32 mouse cellular contexts compared by ENCODE assay signal in the genomic region with DNA sequence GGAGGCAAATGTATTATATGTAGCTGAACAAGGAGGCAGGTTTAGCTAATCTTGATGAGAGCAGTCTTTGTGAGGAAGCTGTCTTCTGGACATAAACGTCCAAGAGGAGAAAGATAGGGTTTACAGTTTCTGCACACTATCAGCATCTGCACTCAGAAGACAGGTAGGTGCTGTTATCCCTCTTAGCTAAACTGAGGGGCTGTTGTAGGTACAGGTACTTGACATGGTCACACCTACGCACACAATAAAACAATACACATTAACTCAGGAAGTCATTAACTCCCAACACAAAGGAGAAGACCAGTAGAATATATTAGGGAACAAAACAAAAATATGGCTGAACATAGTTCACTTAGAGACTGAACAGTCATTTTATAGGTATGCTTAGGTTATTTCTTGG.
"Had no signal": no experiment of that assay in that cellular context is flagged by ENCODE, and none has a peak within 500 bp of the region (broad histone marks: within the 10 kb centered on the region; RNA-seq: fewer than 3 reads in every experiment).

No protein-coding gene starts in this region.

- H3K4me1 ChIP-seq: limb, embryonic 10.5 days; limb, embryonic 12.5 days; limb, embryonic 13.5 days; limb, embryonic 15.5 days; liver, embryonic 12.5 days; liver, embryonic 13.5 days; liver, embryonic 15.5 days; lung, embryonic 15.5 days; megakaryocyte, embryonic 14.5 days; midbrain, embryonic 10.5 days; midbrain, embryonic 12.5 days; midbrain, embryonic 13.5 days; midbrain, embryonic 15.5 days; neural tube, embryonic 12.5 days; neural tube, embryonic 13.5 days had no signal

- ATAC-seq: liver, embryonic 12.5 days; lung, postnatal 0 days; midbrain, embryonic 13.5 days; midbrain, embryonic 15.5 days; midbrain, embryonic 16.5 days had no signal

- H3K9me3 ChIP-seq: limb, embryonic 10.5 days; limb, embryonic 12.5 days; limb, embryonic 13.5 days; limb, embryonic 15.5 days; liver, embryonic 12.5 days; liver, embryonic 13.5 days; liver, embryonic 15.5 days; lung, embryonic 15.5 days; megakaryocyte, embryonic 14.5 days; midbrain, embryonic 10.5 days; midbrain, embryonic 12.5 days; midbrain, embryonic 13.5 days; midbrain, embryonic 15.5 days; neural tube, embryonic 12.5 days; neural tube, embryonic 13.5 days had no signal

- H3K4me3 ChIP-seq: limb, embryonic 10.5 days; limb, embryonic 12.5 days; limb, embryonic 13.5 days; limb, embryonic 15.5 days; liver, embryonic 12.5 days; liver, embryonic 13.5 days; liver, embryonic 15.5 days; lung, embryonic 15.5 days; megakaryocyte, embryonic 14.5 days; midbrain, embryonic 10.5 days; midbrain, embryonic 12.5 days; midbrain, embryonic 13.5 days; midbrain, embryonic 15.5 days; myocyte; neural tube, embryonic 12.5 days; neural tube, embryonic 13.5 days had no signal

- H3K27ac ChIP-seq: limb, embryonic 10.5 days; limb, embryonic 12.5 days; limb, embryonic 13.5 days; limb, embryonic 15.5 days; liver, embryonic 12.5 days; liver, embryonic 13.5 days; liver, embryonic 14.5 days; liver, embryonic 15.5 days; lung, embryonic 15.5 days; macrophage; midbrain, embryonic 10.5 days; midbrain, embryonic 12.5 days; midbrain, embryonic 13.5 days; midbrain, embryonic 15.5 days; neural tube, embryonic 12.5 days; neural tube, embryonic 13.5 days had no signal

- H3K27me3 ChIP-seq: limb, embryonic 12.5 days; limb, embryonic 13.5 days; limb, embryonic 15.5 days; liver, embryonic 12.5 days; liver, embryonic 13.5 days; liver, embryonic 15.5 days; lung, embryonic 15.5 days; megakaryocyte, embryonic 14.5 days; midbrain, embryonic 12.5 days; midbrain, embryonic 13.5 days; midbrain, embryonic 15.5 days; neural tube, embryonic 12.5 days; neural tube, embryonic 13.5 days had no signal

- H3K36me3 ChIP-seq: limb, embryonic 10.5 days; limb, embryonic 12.5 days; limb, embryonic 13.5 days; limb, embryonic 15.5 days; liver, embryonic 12.5 days; liver, embryonic 13.5 days; liver, embryonic 15.5 days; lung, embryonic 15.5 days; midbrain, embryonic 10.5 days; midbrain, embryonic 12.5 days; midbrain, embryonic 13.5 days; midbrain, embryonic 15.5 days; neural tube, embryonic 12.5 days; neural tube, embryonic 13.5 days had no signal

- H3K4me2 ChIP-seq: limb, embryonic 12.5 days; limb, embryonic 13.5 days; limb, embryonic 15.5 days; liver, embryonic 11.5 days; liver, embryonic 12.5 days; liver, embryonic 13.5 days; liver, embryonic 15.5 days; lung, embryonic 14.5 days; lung, embryonic 15.5 days; midbrain, embryonic 11.5 days; midbrain, embryonic 12.5 days; midbrain, embryonic 13.5 days; midbrain, embryonic 15.5 days; neural tube, embryonic 12.5 days; neural tube, embryonic 13.5 days had no signal

- H3K9ac ChIP-seq: limb, embryonic 12.5 days; limb, embryonic 13.5 days; limb, embryonic 15.5 days; liver, embryonic 12.5 days; liver, embryonic 13.5 days; liver, embryonic 14.5 days; liver, embryonic 15.5 days; lung, embryonic 14.5 days; lung, embryonic 15.5 days; midbrain, embryonic 12.5 days; midbrain, embryonic 13.5 days; midbrain, embryonic 15.5 days; neural tube, embryonic 12.5 days; neural tube, embryonic 13.5 days had no signal

- DNase-seq: left cerebral cortex, postnatal 4 days; liver; liver, embryonic 13.5 days; lung, adult 18-20 months; lung, adult 2 months; lung, embryonic 14.5 days; lung, postnatal 10 days; lung, postnatal 14 days; lung, postnatal 36 days; lung, postnatal 4 days; midbrain, embryonic 14.5 days had no signal
